Mouse (Mus musculus): Measurements from ENCODE around the gene Nr2f6. TPM values are rescaled to one million over a fixed set of nuclear protein-coding genes. Genes with fewer than 3 reads are reported as not detected.

Nr2f6 gene
- polyA plus RNA-seq, 1 experiment from 2014 or later, result 47.8 TPM

DNA sequence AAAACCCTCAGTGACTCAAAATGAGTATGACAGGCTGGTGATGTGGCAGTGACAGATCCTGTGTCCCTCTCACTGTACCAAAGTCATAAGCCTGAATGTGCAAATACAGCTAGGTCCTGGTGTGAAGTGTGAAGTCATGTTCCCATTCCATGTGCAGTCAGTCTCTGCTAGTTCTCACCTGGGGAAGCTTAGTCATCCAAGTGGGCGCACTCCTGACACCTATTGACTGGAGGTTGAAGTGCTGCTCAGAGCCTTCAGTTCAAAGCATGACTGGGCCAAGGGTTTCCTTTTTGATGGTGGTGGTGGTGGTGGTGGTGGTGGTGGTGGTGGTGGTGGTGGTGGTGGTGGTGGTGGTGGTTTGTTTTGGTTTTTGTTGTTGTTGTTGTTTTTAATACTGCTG lies 56.9 kb downstream of the Nr2f6 start:
- Histone ChIP-seq H3K27me3 (ENCODE audit: poor library complexity, severe bottlenecking) (no peaks in the 10 kb centered on the region), H3K27ac (no peak overlapping the region), H3K9me3 (no peaks in the 10 kb centered on the region), H3K4me3 (no peak overlapping the region), H3K36me3 (replicated peaks) (peaks cover 87% of the 10 kb centered on the region), H3K4me1 (no peaks in the 10 kb centered on the region)
- DNase-seq (ENCODE audit: extremely low spot score, low spot score), result no peak
- 83% methylated on average over 1 of the region's 1 CpGs for WGBS

Other genes with a start within 250 kb of the Nr2f6 start
- 26.0 and 28.0 TPM in 2 replicates for gene Myo9b, start 109.2 kb downstream of the Nr2f6 start, polyA plus RNA-seq (2016; fragmentation: Nextera tagmentation; extraction: Ambion mirVana)
- 61.3 and 65.8 TPM in 2 replicates for gene Haus8, start 109.0 kb downstream of the Nr2f6 start, polyA plus RNA-seq (2016; fragmentation: Nextera tagmentation; extraction: Ambion mirVana)
- 81.4 and 82.7 TPM in 2 replicates for gene Use1, start 15.1 kb downstream of the Nr2f6 start, polyA plus RNA-seq (2016; fragmentation: Nextera tagmentation; extraction: Ambion mirVana)
- gene Ocel1, start 10.7 kb downstream of the Nr2f6 start, polyA plus RNA-seq (2016; fragmentation: Nextera tagmentation; extraction: Ambion mirVana), result 3.5 and 4.0 TPM in 2 replicates
- gene Ushbp1, start 13.8 kb upstream of the Nr2f6 start, polyA plus RNA-seq (2016; fragmentation: Nextera tagmentation; extraction: Ambion mirVana), result 5.8 and 5.9 TPM in 2 replicates
- gene Babam1, start 14.9 kb upstream of the Nr2f6 start, polyA plus RNA-seq (2016; fragmentation: Nextera tagmentation; extraction: Ambion mirVana), result 106 and 108 TPM in 2 replicates
- 47.3 and 51.2 TPM in 2 replicates for gene Ankle1, start 24.1 kb upstream of the Nr2f6 start, polyA plus RNA-seq (2016; fragmentation: Nextera tagmentation; extraction: Ambion mirVana)
- 67.6 and 68.2 TPM in 2 replicates for gene Abhd8, start 81.7 kb upstream of the Nr2f6 start, polyA plus RNA-seq (2016; fragmentation: Nextera tagmentation; extraction: Ambion mirVana)
- gene Mrpl34, start 83.0 kb upstream of the Nr2f6 start, polyA plus RNA-seq (2016; fragmentation: Nextera tagmentation; extraction: Ambion mirVana), result 218 and 226 TPM in 2 replicates
- 116 and 122 TPM in 2 replicates for gene Dda1, start 87.2 kb upstream of the Nr2f6 start, polyA plus RNA-seq (2016; fragmentation: Nextera tagmentation; extraction: Ambion mirVana)
- gene Ano8, start 104.0 kb upstream of the Nr2f6 start, polyA plus RNA-seq (2016; fragmentation: Nextera tagmentation; extraction: Ambion mirVana), result 1.8 TPM in 2 replicates
- 21.3 and 22.3 TPM in 2 replicates for gene Gtpbp3, start 106.1 kb upstream of the Nr2f6 start, polyA plus RNA-seq (2016; fragmentation: Nextera tagmentation; extraction: Ambion mirVana)
- gene Plvap, start 129.8 kb upstream of the Nr2f6 start, polyA plus RNA-seq (2016; fragmentation: Nextera tagmentation; extraction: Ambion mirVana), result 43.3 and 47.5 TPM in 2 replicates
- gene Ccdc194, start 143.8 kb upstream of the Nr2f6 start, polyA plus RNA-seq (2016; fragmentation: Nextera tagmentation; extraction: Ambion mirVana), result 0.47 TPM in 1 of 2 replicates, not detected in the other
- 6.7 and 7.4 TPM in 2 replicates for gene Bst2, start 155.5 kb upstream of the Nr2f6 start, polyA plus RNA-seq (2016; fragmentation: Nextera tagmentation; extraction: Ambion mirVana)
- 65.9 and 66.0 TPM in 2 replicates for gene Mvb12a, start 161.0 kb upstream of the Nr2f6 start, polyA plus RNA-seq (2016; fragmentation: Nextera tagmentation; extraction: Ambion mirVana)
- 0.17 and 0.28 TPM in 2 replicates for gene Tmem221, start 176.9 kb upstream of the Nr2f6 start, polyA plus RNA-seq (2016; fragmentation: Nextera tagmentation; extraction: Ambion mirVana)
- gene Nxnl1, start 184.6 kb upstream of the Nr2f6 start, polyA plus RNA-seq (2016; fragmentation: Nextera tagmentation; extraction: Ambion mirVana), result 0.09 TPM in 1 of 2 replicates, not detected in the other
- 20.2 and 21.9 TPM in 2 replicates for gene Slc27a1, start 186.9 kb upstream of the Nr2f6 start, polyA plus RNA-seq (2016; fragmentation: Nextera tagmentation; extraction: Ambion mirVana)
- 262 and 266 TPM in 2 replicates for gene Pgls, start 210.2 kb upstream of the Nr2f6 start, polyA plus RNA-seq (2016; fragmentation: Nextera tagmentation; extraction: Ambion mirVana)
- gene Fam129c, start 215.7 kb upstream of the Nr2f6 start, polyA plus RNA-seq (2016; fragmentation: Nextera tagmentation; extraction: Ambion mirVana), result 4.1 and 5.1 TPM in 2 replicates
- gene Colgalt1, start 229.0 kb upstream of the Nr2f6 start, polyA plus RNA-seq (2016; fragmentation: Nextera tagmentation; extraction: Ambion mirVana), result 44.2 and 47.4 TPM in 2 replicates